Mouse (Mus musculus) stomach, embryonic 15.5 days (tissue): ENCODE results near the gene Gm20696. TPM values are rescaled to one million over a fixed set of nuclear protein-coding genes. Genes with fewer than 3 reads are reported as not detected.
A peak's percentile ranks its signal among the peaks of the same experiment; 100 is the strongest.

Experiments used
- ATAC-seq: fragments of 200-750 bp; cut with Nextera tagmentation; 2 replicates; pipeline ENCODE4 v1.8.0; 2017; ENCODE audit warnings: low read depth, moderate number of reproducible peaks, moderate TSS enrichment; ENCODE audit not compliant: insufficient read depth, low FRiP score
- H3K27ac ChIP-seq: fragments of 300-500 bp; sonication (generic); 2 replicates; pipeline ENCODE4 v1.5.1; 2015; ENCODE audit warnings: mild to moderate bottlenecking, inconsistent platforms
- H3K27me3 ChIP-seq: fragments of 300-500 bp; sonication (generic); replicated peaks from 2 replicates; pipeline ENCODE4 v1.6.1; 2015; ENCODE audit warnings: inconsistent platforms
- H3K36me3 ChIP-seq: fragments of 300-500 bp; sonication (generic); 2 replicates; pipeline ENCODE4 v1.6.1; 2015; ENCODE audit warnings: inconsistent platforms
- H3K4me1 ChIP-seq: fragments of 300-500 bp; sonication (generic); 2 replicates; pipeline ENCODE4 v1.6.1; 2015; ENCODE audit warnings: inconsistent platforms
- H3K4me2 ChIP-seq: fragments of 300-500 bp; sonication (generic); 2 replicates; pipeline ENCODE4 v1.6.1; 2015; ENCODE audit warnings: mild to moderate bottlenecking, inconsistent platforms
- H3K4me3 ChIP-seq: fragments of 300-500 bp; sonication (generic); replicated peaks from 2 replicates; pipeline ENCODE4 v1.5.1; 2015; ENCODE audit warnings: inconsistent platforms
- H3K9ac ChIP-seq: fragments of 300-500 bp; sonication (generic); 2 replicates; pipeline ENCODE4 v1.6.1; 2015; ENCODE audit warnings: inconsistent platforms
- H3K9me3 ChIP-seq: fragments of 300-500 bp; sonication (generic); 2 replicates; pipeline ENCODE4 v1.6.1; 2016; ENCODE audit warnings: inconsistent platforms
- WGBS: fragments of 180-500 bp; shearing (Covaris S2); methylation state at CpG from one replicate; pipeline ENCODE4 v1.1.7; 2015; 5-methylcytosine and 5-hydroxymethylcytosine counted together
- polyA plus RNA-seq: library from polyadenylated mRNA; unstranded; fragments of >200 nt; fragmentation: Nextera tagmentation; extraction: Ambion mirVana; gene quantifications from 2 replicates; pipeline ENCODE4 v1.2.1, GENCODE M21; 2015

Gene Gm20696
- polyA plus RNA-seq, 1 experiment from 2014 or later, result 4.6 TPM

GRCm38 (mm10) chr6:99420666-99421065 lies 245.9 kb downstream of the Gm20696 start:
- no peak overlapping the region for H3K27ac ChIP-seq
- H3K36me3 ChIP-seq, result no peaks in the 10 kb centered on the region
- ATAC-seq, result no peak
- WGBS, result 79% methylated on average over 8 of the region's 8 CpGs
- H3K4me2 ChIP-seq, result no peak overlapping the region
- no peak overlapping the region for H3K9ac ChIP-seq
- H3K27me3 ChIP-seq, result no peaks in the 10 kb centered on the region
- H3K4me1 ChIP-seq, result 0 out of 2 replicates have a peak, but pooled peaks cover 6% of the 10 kb centered on the region
- no peak overlapping the region for H3K4me3 ChIP-seq
- no peaks in the 10 kb centered on the region for H3K9me3 ChIP-seq

GRCm38 (mm10) chr6:99412598-99412997 lies 254.0 kb downstream of the Gm20696 start:
- Histone ChIP-seq H3K4me3 (no peak overlapping the region), H3K9ac (no peak overlapping the region), H3K27me3 (no peaks in the 10 kb centered on the region), H3K9me3 (no peaks in the 10 kb centered on the region), H3K4me1 (0 out of 2 replicates have a peak, but pooled peaks cover 5% of the 10 kb centered on the region), H3K27ac (no peak overlapping the region), H3K36me3 (no peaks in the 10 kb centered on the region), H3K4me2 (no peak overlapping the region)
- WGBS, result 83% methylated on average over 6 of the region's 6 CpGs
- no peak for ATAC-seq

- WGBS, result 70% methylated on average over 5 of the region's 5 CpGs
- H3K36me3 ChIP-seq, result no peaks in the 10 kb centered on the region
- ATAC-seq, result no peak
- no peaks in the 10 kb centered on the region for H3K9me3 ChIP-seq
- H3K27me3 ChIP-seq, result no peaks in the 10 kb centered on the region
- H3K4me3 ChIP-seq, result no peak overlapping the region
- no peak overlapping the region for H3K27ac ChIP-seq
- no peak overlapping the region for H3K9ac ChIP-seq
- no peak overlapping the region for H3K4me2 ChIP-seq
- 0 out of 2 replicates have a peak, but pooled peaks cover 5% of the 10 kb centered on the region for H3K4me1 ChIP-seq
Measured at GRCm38 (mm10) chr6:99409602-99410001, 257.0 kb downstream of the Gm20696 start.

GRCm38 (mm10) chr6:99408880-99409279 lies 257.7 kb downstream of the Gm20696 start:
- 58% methylated on average over 4 of the region's 4 CpGs for WGBS
- H3K9me3 ChIP-seq, result no peaks in the 10 kb centered on the region
- H3K9ac ChIP-seq, result no peak overlapping the region
- H3K4me1 ChIP-seq, result 0 out of 2 replicates have a peak, but pooled peaks cover 5% of the 10 kb centered on the region
- no peaks in the 10 kb centered on the region for H3K27me3 ChIP-seq
- no peak overlapping the region for H3K27ac ChIP-seq
- no peak overlapping the region for H3K4me2 ChIP-seq
- H3K4me3 ChIP-seq, result no peak overlapping the region
- H3K36me3 ChIP-seq, result no peaks in the 10 kb centered on the region
- ATAC-seq, result no peak

GRCm38 (mm10) chr6:99403755-99404390 lies 262.7 kb downstream of the Gm20696 start:
- 75% methylated on average over 6 of the region's 6 CpGs for WGBS
- no peaks in the 10 kb centered on the region for H3K27me3 ChIP-seq
- H3K9me3 ChIP-seq, result no peaks in the 10 kb centered on the region
- no peak overlapping the region for H3K9ac ChIP-seq
- no peak overlapping the region for H3K4me2 ChIP-seq
- no peak overlapping the region for H3K4me3 ChIP-seq
- H3K27ac ChIP-seq, result no peak overlapping the region
- no peaks in the 10 kb centered on the region for H3K36me3 ChIP-seq
- ATAC-seq, result no peak
- peaks cover 13% of the 10 kb centered on the region; the same call in 1 of the 2 replicates for H3K4me1 ChIP-seq

- peaks cover 13% of the 10 kb centered on the region; the same call in 1 of the 2 replicates for H3K4me1 ChIP-seq
- 0 out of 2 replicates have a peak, but pooled peaks cover 4% of the 10 kb centered on the region for H3K36me3 ChIP-seq
- peak overlapping the region; percentile 46 for H3K27ac ChIP-seq
- 45% methylated on average over 9 of the region's 9 CpGs for WGBS
- H3K9ac ChIP-seq, result no peak overlapping the region
- H3K27me3 ChIP-seq, result no peaks in the 10 kb centered on the region
- no peak overlapping the region for H3K4me3 ChIP-seq
- no peak overlapping the region for H3K4me2 ChIP-seq
- no peaks in the 10 kb centered on the region for H3K9me3 ChIP-seq
- no peak for ATAC-seq
Measured at GRCm38 (mm10) chr6:99402941-99403340, 263.7 kb downstream of the Gm20696 start.

- H3K4me1 ChIP-seq, result peaks cover 13% of the 10 kb centered on the region; the same call in 1 of the 2 replicates
- H3K4me2 ChIP-seq, result no peak overlapping the region
- H3K9me3 ChIP-seq, result no peaks in the 10 kb centered on the region
- WGBS, result 49% methylated on average over 3 of the region's 3 CpGs
- 0 out of 2 replicates have a peak, but pooled peaks cover 7% of the 10 kb centered on the region for H3K36me3 ChIP-seq
- H3K27ac ChIP-seq, result no peak overlapping the region
- ATAC-seq, result no peak
- H3K4me3 ChIP-seq, result no peak overlapping the region
- no peaks in the 10 kb centered on the region for H3K27me3 ChIP-seq
- no peak overlapping the region for H3K9ac ChIP-seq
Measured at GRCm38 (mm10) chr6:99402370-99402769, 264.2 kb downstream of the Gm20696 start.

GRCm38 (mm10) chr6:99401801-99402200 lies 264.8 kb downstream of the Gm20696 start:
- H3K9ac ChIP-seq, result no peak overlapping the region
- no peak overlapping the region for H3K4me2 ChIP-seq
- 0 out of 2 replicates have a peak overlapping the region, but pooled peaks have one; percentile 38 for H3K27ac ChIP-seq
- H3K36me3 ChIP-seq, result 0 out of 2 replicates have a peak, but pooled peaks cover 7% of the 10 kb centered on the region
- H3K4me3 ChIP-seq, result no peak overlapping the region
- H3K9me3 ChIP-seq, result no peaks in the 10 kb centered on the region
- H3K27me3 ChIP-seq, result no peaks in the 10 kb centered on the region
- H3K4me1 ChIP-seq, result peaks cover 13% of the 10 kb centered on the region; the same call in 1 of the 2 replicates
- no peak for ATAC-seq
- WGBS, result 63% methylated on average over 6 of the region's 6 CpGs

GRCm38 (mm10) chr6:99401211-99401610 lies 265.4 kb downstream of the Gm20696 start:
- H3K9ac ChIP-seq, result no peak overlapping the region

GRCm38 (mm10) chr6:99395745-99396144 lies 270.9 kb downstream of the Gm20696 start:
- H3K27me3 ChIP-seq, result no peaks in the 10 kb centered on the region
- no peak overlapping the region for H3K9ac ChIP-seq
- no peak overlapping the region for H3K27ac ChIP-seq
- 0 out of 2 replicates have a peak, but pooled peaks cover 7% of the 10 kb centered on the region for H3K36me3 ChIP-seq
- no peaks in the 10 kb centered on the region for H3K9me3 ChIP-seq
- WGBS, result 82% methylated on average over 12 of the region's 12 CpGs
- ATAC-seq, result no peak
- H3K4me1 ChIP-seq, result no peaks in the 10 kb centered on the region
- no peak overlapping the region for H3K4me2 ChIP-seq
- H3K4me3 ChIP-seq, result no peak overlapping the region

More at GRCm38 (mm10) chr6:99401211-99401610, 265.4 kb downstream of the Gm20696 start:
- 44% methylated on average over 2 of the region's 2 CpGs for WGBS
- Histone ChIP-seq H3K27ac (peak overlapping the region; percentile 38; the same call in 1 of the 2 replicates), H3K9me3 (no peaks in the 10 kb centered on the region), H3K4me3 (no peak overlapping the region), H3K4me1 (peaks cover 13% of the 10 kb centered on the region; the same call in 1 of the 2 replicates), H3K4me2 (no peak overlapping the region), H3K27me3 (no peaks in the 10 kb centered on the region), H3K36me3 (0 out of 2 replicates have a peak, but pooled peaks cover 7% of the 10 kb centered on the region)
- no peak for ATAC-seq

GRCm38 (mm10) chr6:99394801-99395200 lies 271.8 kb downstream of the Gm20696 start:
- Histone ChIP-seq H3K27me3 (no peaks in the 10 kb centered on the region), H3K4me3 (no peak overlapping the region), H3K36me3 (0 out of 2 replicates have a peak, but pooled peaks cover 7% of the 10 kb centered on the region), H3K4me1 (0 out of 2 replicates have a peak, but pooled peaks cover under 1% of the 10 kb centered on the region), H3K9ac (no peak overlapping the region), H3K27ac (no peak overlapping the region), H3K9me3 (no peaks in the 10 kb centered on the region), H3K4me2 (no peak overlapping the region)
- ATAC-seq, result no peak
- WGBS, result 44% methylated on average over 5 of the region's 5 CpGs

- 84% methylated on average over 6 of the region's 6 CpGs for WGBS
- H3K27ac ChIP-seq, result 0 out of 2 replicates have a peak overlapping the region, but pooled peaks have one; percentile 31
- no peak for ATAC-seq
Measured at GRCm38 (mm10) chr6:99392484-99392883, 274.1 kb downstream of the Gm20696 start.

More at GRCm38 (mm10) chr6:99392484-99392883, 274.1 kb downstream of the Gm20696 start:
- no peaks in the 10 kb centered on the region for H3K9me3 ChIP-seq
- no peak overlapping the region for H3K9ac ChIP-seq
- 0 out of 2 replicates have a peak, but pooled peaks cover 9% of the 10 kb centered on the region for H3K4me1 ChIP-seq
- H3K36me3 ChIP-seq, result no peaks in the 10 kb centered on the region
- H3K27me3 ChIP-seq, result no peaks in the 10 kb centered on the region
- H3K4me2 ChIP-seq, result no peak overlapping the region
- H3K4me3 ChIP-seq, result no peak overlapping the region
